Mouse (Mus musculus) kidney, embryonic 16.5 days (tissue): ENCODE data around the gene Gm16181. TPM values are rescaled to one million over a fixed set of nuclear protein-coding genes. Genes with fewer than 3 reads are reported as not detected.

ENCODE experiments used
- ATAC-seq: fragments of 200-750 bp; cut with Nextera tagmentation; 2 replicates; pipeline ENCODE4 v1.8.0; 2017; ENCODE audit warnings: moderate TSS enrichment; ENCODE audit not compliant: low FRiP score, low TSS enrichment
- H3K27ac ChIP-seq: fragments of 300-500 bp; sonication (generic); 2 replicates; pipeline ENCODE4 v1.5.1; 2014; ENCODE audit warnings: low read length
- H3K27me3 ChIP-seq: fragments of 300-500 bp; sonication (generic); 2 replicates; pipeline ENCODE4 v1.6.1; 2014; ENCODE audit warnings: low read length, control low read depth, mixed read lengths; ENCODE audit not compliant: insufficient read depth
- H3K36me3 ChIP-seq: fragments of 300-500 bp; sonication (generic); 2 replicates; pipeline ENCODE4 v1.6.1; 2014; ENCODE audit warnings: low read length, control low read depth, mixed read lengths; ENCODE audit not compliant: insufficient read depth
- H3K4me1 ChIP-seq: fragments of 300-500 bp; sonication (generic); 2 replicates; pipeline ENCODE4 v1.6.1; 2014; ENCODE audit warnings: low read length, control low read depth, mixed read lengths; ENCODE audit not compliant: insufficient read depth
- H3K4me2 ChIP-seq: fragments of 300-500 bp; sonication (generic); replicated peaks from 2 replicates; pipeline ENCODE4 v1.6.1; 2014; ENCODE audit warnings: low read depth, low read length
- H3K4me3 ChIP-seq: fragments of 300-500 bp; sonication (generic); 2 replicates; pipeline ENCODE4 v1.5.1; 2014; ENCODE audit warnings: mild to moderate bottlenecking, low read length
- H3K9ac ChIP-seq: fragments of 300-500 bp; sonication (generic); replicated peaks from 2 replicates; pipeline ENCODE4 v1.6.1; 2014; ENCODE audit warnings: low read length
- H3K9me3 ChIP-seq: fragments of 300-500 bp; sonication (generic); 2 replicates; pipeline ENCODE4 v1.6.1; 2016; ENCODE audit warnings: low read length, control low read depth
- WGBS: fragments of 180-500 bp; shearing (Covaris S2); extraction: QIAGEN DNeasy Blood & Tissue Kit; methylation state at CpG from one replicate; pipeline ENCODE4 v1.1.7; 2014; 5-methylcytosine and 5-hydroxymethylcytosine counted together
- polyA plus RNA-seq: library from polyadenylated mRNA; unstranded; fragments of >200 nt; fragmentation: Nextera tagmentation; extraction: Ambion mirVana; gene quantifications from 2 replicates; pipeline ENCODE4 v1.2.1, GENCODE M21; 2015

The Gm16181 gene
- polyA plus RNA-seq, 1 experiment from 2014 or later = 0.56 TPM

- peaks cover 55% of the 10 kb centered on the region for H3K4me1 ChIP-seq
- H3K9me3 ChIP-seq = no peaks in the 10 kb centered on the region
- no peak overlapping the region; the same call in 1 of the 2 replicates for H3K9ac ChIP-seq
- H3K27me3 ChIP-seq = no peaks in the 10 kb centered on the region
- WGBS = 76% methylated on average over 15 of the region's 15 CpGs
- 0 out of 2 replicates have a peak overlapping the region, but pooled peaks have one; percentile 3 for H3K4me3 ChIP-seq
- no peak for ATAC-seq
- no peak overlapping the region for H3K27ac ChIP-seq
- peaks cover 78% of the 10 kb centered on the region for H3K36me3 ChIP-seq
- no peak overlapping the region; the same call in 1 of the 2 replicates for H3K4me2 ChIP-seq
These were observed 25.3 kb downstream of the Gm16181 start for GRCm38 (mm10) chr17:35245731-35246623.

DNA sequence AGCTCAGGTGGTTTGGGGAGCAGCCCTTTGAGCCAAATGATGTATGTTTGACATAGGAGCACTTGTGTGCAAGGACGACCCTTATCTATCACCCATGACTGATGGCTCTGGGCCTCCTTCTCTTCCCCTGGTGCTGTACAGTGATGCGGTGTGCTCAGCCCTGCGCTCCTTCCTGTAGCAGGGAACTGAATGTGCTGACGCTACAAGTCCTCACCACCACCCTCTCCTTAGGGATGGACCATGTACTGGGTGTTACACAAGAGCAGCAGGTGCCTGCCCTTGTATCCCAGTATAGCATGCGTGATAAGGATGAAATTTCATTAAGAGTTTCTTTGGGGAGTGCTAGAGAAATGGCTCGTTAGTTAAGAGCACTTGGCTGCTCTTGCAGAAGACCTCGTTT lies 26.5 kb downstream of the Gm16181 start:
- WGBS = 78% methylated on average over 7 of the region's 7 CpGs
- H3K4me3 ChIP-seq = no peak overlapping the region
- no peak for ATAC-seq
- no peaks in the 10 kb centered on the region for H3K9me3 ChIP-seq
- peaks cover 86% of the 10 kb centered on the region for H3K36me3 ChIP-seq
- no peak overlapping the region for H3K4me2 ChIP-seq
- H3K27me3 ChIP-seq = no peaks in the 10 kb centered on the region
- H3K27ac ChIP-seq = no peak overlapping the region
- H3K4me1 ChIP-seq = peaks cover 54% of the 10 kb centered on the region
- H3K9ac ChIP-seq = no peak overlapping the region

DNA sequence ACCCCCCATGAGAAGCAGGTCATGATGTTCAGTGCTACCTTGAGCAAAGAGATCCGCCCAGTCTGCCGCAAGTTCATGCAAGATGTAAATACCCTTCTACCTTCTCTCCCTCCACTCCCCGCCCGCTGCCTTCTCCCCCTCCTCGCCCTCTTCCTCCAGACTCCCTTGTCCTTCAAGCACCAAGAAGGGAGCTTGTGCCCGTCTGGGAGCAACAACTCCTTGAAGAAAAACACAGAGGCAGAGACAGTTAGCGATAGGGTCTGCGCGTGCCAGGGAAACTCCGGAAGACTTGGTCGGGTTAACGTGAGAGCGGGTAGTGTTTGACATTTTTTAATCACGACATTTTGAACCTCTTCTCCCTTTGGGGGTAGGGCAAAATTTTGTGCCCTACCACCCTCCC lies 28.4 kb downstream of the Gm16181 start:
- H3K27ac ChIP-seq = no peak overlapping the region
- no peak for ATAC-seq
- WGBS = 74% methylated on average over 14 of the region's 14 CpGs
- peaks cover 94% of the 10 kb centered on the region for H3K36me3 ChIP-seq
- no peak overlapping the region for H3K4me2 ChIP-seq
- H3K4me1 ChIP-seq = peaks cover 44% of the 10 kb centered on the region
- no peaks in the 10 kb centered on the region for H3K9me3 ChIP-seq
- H3K4me3 ChIP-seq = no peak overlapping the region
- no peak overlapping the region for H3K9ac ChIP-seq
- no peaks in the 10 kb centered on the region for H3K27me3 ChIP-seq

GRCm38 (mm10) chr17:35249451-35250197 lies 29.0 kb downstream of the Gm16181 start:
- Histone ChIP-seq H3K9ac (no peak overlapping the region), H3K9me3 (no peaks in the 10 kb centered on the region), H3K4me2 (no peak overlapping the region), H3K4me3 (no peak overlapping the region), H3K27ac (no peak overlapping the region), H3K4me1 (peaks cover 38% of the 10 kb centered on the region), H3K27me3 (no peaks in the 10 kb centered on the region), H3K36me3 (peaks cover 90% of the 10 kb centered on the region)
- WGBS = 63% methylated on average over 19 of the region's 19 CpGs
- no peak for ATAC-seq

- peaks cover 82% of the 10 kb centered on the region for H3K36me3 ChIP-seq
- no peak overlapping the region for H3K27ac ChIP-seq
- H3K27me3 ChIP-seq = no peaks in the 10 kb centered on the region
- H3K4me2 ChIP-seq = no peak overlapping the region
- no peak for ATAC-seq
- no peak overlapping the region for H3K9ac ChIP-seq
- H3K4me1 ChIP-seq = peaks cover 29% of the 10 kb centered on the region
- H3K4me3 ChIP-seq = no peak overlapping the region
- no peaks in the 10 kb centered on the region for H3K9me3 ChIP-seq
- WGBS = 80% methylated on average over 3 of the region's 3 CpGs
These were observed 29.9 kb downstream of the Gm16181 start for GRCm38 (mm10) chr17:35250348-35251120.

- H3K27me3 ChIP-seq = no peaks in the 10 kb centered on the region
- 77% methylated on average over 15 of the region's 15 CpGs for WGBS
- H3K9me3 ChIP-seq = no peaks in the 10 kb centered on the region
- no peak overlapping the region for H3K9ac ChIP-seq
- no peak overlapping the region for H3K4me2 ChIP-seq
- ATAC-seq = no peak
- H3K27ac ChIP-seq = no peak overlapping the region
- H3K4me3 ChIP-seq = no peak overlapping the region
- H3K36me3 ChIP-seq = peaks cover 75% of the 10 kb centered on the region
- H3K4me1 ChIP-seq = peaks cover 22% of the 10 kb centered on the region
These were observed 30.6 kb downstream of the Gm16181 start for GRCm38 (mm10) chr17:35251162-35251719.

DNA sequence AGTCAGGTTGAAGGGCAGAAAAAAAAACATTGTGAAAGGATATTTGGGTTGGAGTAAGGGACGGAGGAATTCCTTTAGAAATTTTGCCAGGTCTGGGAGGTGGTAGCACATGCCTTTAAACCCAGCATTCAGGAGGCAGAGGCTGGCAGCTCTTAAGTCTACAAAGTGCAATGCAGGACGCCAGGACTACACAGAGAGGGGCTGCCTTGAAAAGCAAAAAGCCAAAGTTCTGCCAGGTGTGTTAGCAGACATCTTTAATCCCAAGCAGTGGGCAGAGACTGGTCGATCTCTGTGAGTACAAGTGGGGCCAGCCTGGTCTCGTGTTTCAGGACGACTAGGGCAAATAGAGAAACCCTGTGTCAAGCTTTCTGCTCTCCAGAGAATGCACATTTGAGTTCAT lies 31.3 kb downstream of the Gm16181 start:
- H3K27ac ChIP-seq = no peak overlapping the region
- H3K4me3 ChIP-seq = no peak overlapping the region
- H3K9me3 ChIP-seq = no peaks in the 10 kb centered on the region
- WGBS = 83% methylated on average over 5 of the region's 5 CpGs
- H3K27me3 ChIP-seq = no peaks in the 10 kb centered on the region
- peaks cover 16% of the 10 kb centered on the region; the same call in 1 of the 2 replicates for H3K4me1 ChIP-seq
- no peak for ATAC-seq
- no peak overlapping the region for H3K9ac ChIP-seq
- peaks cover 67% of the 10 kb centered on the region for H3K36me3 ChIP-seq
- no peak overlapping the region for H3K4me2 ChIP-seq

DNA sequence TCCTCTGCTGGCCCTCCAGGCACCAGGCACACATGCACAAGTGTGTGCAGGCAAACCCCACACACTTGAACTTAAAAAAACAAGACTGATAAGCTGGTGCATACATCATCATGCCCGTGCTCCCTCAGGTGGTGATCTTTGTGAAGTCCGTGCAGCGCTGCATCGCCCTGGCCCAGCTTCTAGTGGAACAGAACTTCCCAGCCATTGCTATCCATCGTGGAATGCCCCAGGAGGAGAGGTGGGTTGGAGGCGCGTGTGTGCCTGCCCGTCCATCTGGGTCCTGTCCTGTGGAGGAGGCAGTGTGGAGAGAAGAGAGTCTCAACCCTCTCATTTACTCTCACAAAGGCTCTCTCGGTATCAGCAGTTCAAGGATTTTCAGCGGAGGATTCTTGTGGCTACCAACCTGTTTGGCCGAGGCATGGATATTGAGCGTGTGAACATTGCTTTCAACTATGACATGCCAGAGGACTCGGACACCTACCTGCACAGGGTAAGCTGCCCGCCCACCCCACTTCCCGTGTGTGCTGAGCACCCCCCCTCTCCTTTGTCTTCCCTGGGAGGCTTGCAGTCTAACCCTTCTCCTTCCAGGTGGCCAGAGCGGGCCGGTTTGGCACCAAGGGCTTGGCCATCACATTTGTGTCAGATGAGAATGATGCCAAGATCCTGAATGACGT lies 32.1 kb downstream of the Gm16181 start:
- Histone ChIP-seq H3K27ac (no peak overlapping the region), H3K9ac (no peak overlapping the region)
- 84% methylated on average over 18 of the region's 18 CpGs for WGBS

More for the DNA sequence above, 32.1 kb downstream of the Gm16181 start:
- H3K36me3 ChIP-seq = peaks cover 59% of the 10 kb centered on the region
- H3K9me3 ChIP-seq = no peaks in the 10 kb centered on the region
- no peak for ATAC-seq
- H3K27me3 ChIP-seq = no peaks in the 10 kb centered on the region
- no peak overlapping the region for H3K4me3 ChIP-seq
- H3K4me2 ChIP-seq = no peak overlapping the region
- peaks cover 9% of the 10 kb centered on the region; the same call in 1 of the 2 replicates for H3K4me1 ChIP-seq
